Mouse (Mus musculus): ENCODE results near the gene Olfr551. TPM values are rescaled to one million over a fixed set of nuclear protein-coding genes. Genes with fewer than 3 reads are reported as not detected.
"Not testable (repeated sequence)": the region's sequence is repeated elsewhere in the genome, so short reads cannot be mapped to it uniquely, and the experiment has no call there.

Olfr551 gene
- polyA plus RNA-seq (2015; fragmentation: Nextera tagmentation; extraction: Ambion mirVana) = 0.07 TPM in 1 of 2 replicates, not detected in the other

- no peaks in the 10 kb centered on the region for H3K9me3 ChIP-seq (replicated peaks)
- no peaks in the 10 kb centered on the region for H3K36me3 ChIP-seq
- 90% methylated on average over 3 of the region's 3 CpGs for WGBS
- H3K9ac ChIP-seq = no peak within 1 kb of the TSS
- H3K27ac ChIP-seq (replicated peaks) = no peak within 1 kb of the TSS
- H3K4me3 ChIP-seq (replicated peaks) = no peak within 1 kb of the TSS
- no peak within 1 kb of the TSS for H3K4me2 ChIP-seq (replicated peaks)
- H3K27me3 ChIP-seq = no peaks in the 10 kb centered on the region
- no peak for ATAC-seq (ENCODE audit: insufficient number of reproducible peaks, low FRiP score, low TSS enrichment, low read depth)
- H3K4me1 ChIP-seq = no peaks in the 10 kb centered on the region
Measured at GRCm38 (mm10) chr7:102591786-102592185, at the start of gene Olfr551. Gene Olfr551 (minus strand): TSS chr7:102591886.

- no peaks in the 10 kb centered on the region for H3K4me1 ChIP-seq
- no peaks in the 10 kb centered on the region for H3K27me3 ChIP-seq
- H3K9ac ChIP-seq = no peak within 1 kb of the TSS
- no peak for ATAC-seq (ENCODE audit: insufficient number of reproducible peaks, low FRiP score, low TSS enrichment, low read depth)
- H3K9me3 ChIP-seq (replicated peaks) = no peaks in the 10 kb centered on the region
- no peaks in the 10 kb centered on the region for H3K36me3 ChIP-seq
- WGBS = 73% methylated on average over 1 of the region's 1 CpGs
- H3K4me2 ChIP-seq (replicated peaks) = no peak within 1 kb of the TSS
- H3K27ac ChIP-seq (replicated peaks) = no peak within 1 kb of the TSS
- H3K4me3 ChIP-seq (replicated peaks) = no peak within 1 kb of the TSS
Measured at GRCm38 (mm10) chr7:102638132-102638531, 46.4 kb upstream of the Olfr551 start, which contains the start of gene Olfr554. Gene Olfr554 (plus strand): TSS chr7:102638432.

GRCm38 (mm10) chr7:102636665-102637064 lies 45.0 kb upstream of the Olfr551 start:
- no peak for ATAC-seq (ENCODE audit: insufficient number of reproducible peaks, low FRiP score, low TSS enrichment, low read depth)
- no peaks in the 10 kb centered on the region for H3K4me1 ChIP-seq
- H3K9ac ChIP-seq = no peak overlapping the region
- 30% methylated on average over 3 of the region's 3 CpGs for WGBS
- no peak overlapping the region for H3K4me2 ChIP-seq (replicated peaks)
- H3K36me3 ChIP-seq = no peaks in the 10 kb centered on the region
- no peak overlapping the region for H3K27ac ChIP-seq (replicated peaks)
- H3K27me3 ChIP-seq = no peaks in the 10 kb centered on the region
- H3K4me3 ChIP-seq (replicated peaks) = no peak overlapping the region
- H3K9me3 ChIP-seq (replicated peaks) = no peaks in the 10 kb centered on the region

GRCm38 (mm10) chr7:102620368-102620767 lies 28.7 kb upstream of the Olfr551 start:
- H3K36me3 ChIP-seq; H3K9me3 ChIP-seq (replicated peaks); H3K4me2 ChIP-seq (replicated peaks); H3K4me1 ChIP-seq; H3K9ac ChIP-seq; H3K27me3 ChIP-seq; H3K27ac ChIP-seq (replicated peaks); H3K4me3 ChIP-seq (replicated peaks); ATAC-seq (ENCODE audit: insufficient number of reproducible peaks, low FRiP score, low TSS enrichment, low read depth): not testable (repeated sequence)
- 81% methylated on average over 19 of the region's 19 CpGs for WGBS

GRCm38 (mm10) chr7:102619608-102620007 lies 27.9 kb upstream of the Olfr551 start:
- Histone ChIP-seq H3K4me2 (replicated peaks) (no peak overlapping the region), H3K9me3 (replicated peaks) (no peaks in the 10 kb centered on the region), H3K27me3 (no peaks in the 10 kb centered on the region), H3K9ac (no peak overlapping the region), H3K27ac (replicated peaks) (no peak overlapping the region), H3K4me3 (replicated peaks) (no peak overlapping the region), H3K4me1 (no peaks in the 10 kb centered on the region), H3K36me3 (no peaks in the 10 kb centered on the region)
- ATAC-seq (ENCODE audit: insufficient number of reproducible peaks, low FRiP score, low TSS enrichment, low read depth) = no peak
- 62% methylated on average over 5 of the region's 5 CpGs for WGBS

- H3K36me3 ChIP-seq = no peaks in the 10 kb centered on the region
- no peak within 1 kb of the TSS for H3K27ac ChIP-seq (replicated peaks)
- no peaks in the 10 kb centered on the region for H3K27me3 ChIP-seq
- no peak within 1 kb of the TSS for H3K9ac ChIP-seq
- no peak within 1 kb of the TSS for H3K4me3 ChIP-seq (replicated peaks)
- H3K4me2 ChIP-seq (replicated peaks) = no peak within 1 kb of the TSS
- no peaks in the 10 kb centered on the region for H3K9me3 ChIP-seq (replicated peaks)
- no peaks in the 10 kb centered on the region for H3K4me1 ChIP-seq
- ATAC-seq (ENCODE audit: insufficient number of reproducible peaks, low FRiP score, low TSS enrichment, low read depth) = no peak
Measured at GRCm38 (mm10) chr7:102618118-102618517, 26.4 kb upstream of the Olfr551 start, which contains the start of gene Olfr553. Gene Olfr553 (minus strand): TSS chr7:102618218.

- Histone ChIP-seq H3K9me3 (replicated peaks) (no peaks in the 10 kb centered on the region), H3K4me3 (replicated peaks) (no peak within 1 kb of the TSS), H3K4me1 (no peaks in the 10 kb centered on the region), H3K27ac (replicated peaks) (no peak within 1 kb of the TSS), H3K36me3 (no peaks in the 10 kb centered on the region), H3K27me3 (no peaks in the 10 kb centered on the region), H3K9ac (no peak within 1 kb of the TSS), H3K4me2 (replicated peaks) (no peak within 1 kb of the TSS)
- WGBS = 39% methylated on average over 1 of the region's 1 CpGs
- ATAC-seq (ENCODE audit: insufficient number of reproducible peaks, low FRiP score, low TSS enrichment, low read depth) = no peak
Measured at GRCm38 (mm10) chr7:102597378-102598031, 5.8 kb upstream of the Olfr551 start, which contains the start of gene Olfr552. Gene Olfr552 (plus strand): TSS chr7:102597770.

- Histone ChIP-seq H3K36me3 (no peaks in the 10 kb centered on the region), H3K9ac (no peak overlapping the region), H3K4me3 (replicated peaks) (no peak overlapping the region), H3K9me3 (replicated peaks) (no peaks in the 10 kb centered on the region), H3K27ac (replicated peaks) (no peak overlapping the region), H3K4me1 (no peaks in the 10 kb centered on the region), H3K27me3 (no peaks in the 10 kb centered on the region), H3K4me2 (replicated peaks) (no peak overlapping the region)
- 64% methylated on average over 6 of the region's 6 CpGs for WGBS
- no peak for ATAC-seq (ENCODE audit: insufficient number of reproducible peaks, low FRiP score, low TSS enrichment, low read depth)
Measured at GRCm38 (mm10) chr7:102575998-102576397, 15.7 kb downstream of the Olfr551 start.

GRCm38 (mm10) chr7:102573174-102573830 lies 18.4 kb downstream of the Olfr551 start:
- 63% methylated on average over 3 of the region's 3 CpGs for WGBS
- Histone ChIP-seq H3K27ac (replicated peaks) (no peak overlapping the region), H3K4me1 (no peaks in the 10 kb centered on the region), H3K4me3 (replicated peaks) (no peak overlapping the region), H3K27me3 (no peaks in the 10 kb centered on the region), H3K9ac (no peak overlapping the region), H3K9me3 (replicated peaks) (no peaks in the 10 kb centered on the region), H3K36me3 (no peaks in the 10 kb centered on the region), H3K4me2 (replicated peaks) (no peak overlapping the region)
- no peak for ATAC-seq (ENCODE audit: insufficient number of reproducible peaks, low FRiP score, low TSS enrichment, low read depth)

- no peaks in the 10 kb centered on the region for H3K9me3 ChIP-seq (replicated peaks)
- no peak for ATAC-seq (ENCODE audit: insufficient number of reproducible peaks, low FRiP score, low TSS enrichment, low read depth)
- H3K4me3 ChIP-seq (replicated peaks) = no peak within 1 kb of the TSS
- no peaks in the 10 kb centered on the region for H3K4me1 ChIP-seq
- H3K9ac ChIP-seq = no peak within 1 kb of the TSS
- no peaks in the 10 kb centered on the region for H3K27me3 ChIP-seq
- H3K4me2 ChIP-seq (replicated peaks) = no peak within 1 kb of the TSS
- no peaks in the 10 kb centered on the region for H3K36me3 ChIP-seq
- WGBS = 87% methylated on average over 8 of the region's 8 CpGs
- no peak within 1 kb of the TSS for H3K27ac ChIP-seq (replicated peaks)
Measured at GRCm38 (mm10) chr7:102571142-102571541, 20.5 kb downstream of the Olfr551 start, which contains the start of gene Olfr550. Gene Olfr550 (plus strand): TSS chr7:102571442.

GRCm38 (mm10) chr7:102566219-102566618 lies 25.5 kb downstream of the Olfr551 start:
- Histone ChIP-seq H3K36me3 (no peaks in the 10 kb centered on the region), H3K27ac (replicated peaks) (no peak overlapping the region), H3K4me2 (replicated peaks) (no peak overlapping the region), H3K4me1 (no peaks in the 10 kb centered on the region), H3K4me3 (replicated peaks) (no peak overlapping the region), H3K27me3 (no peaks in the 10 kb centered on the region), H3K9me3 (replicated peaks) (no peaks in the 10 kb centered on the region), H3K9ac (no peak overlapping the region)
- no peak for ATAC-seq (ENCODE audit: insufficient number of reproducible peaks, low FRiP score, low TSS enrichment, low read depth)
- WGBS = 91% methylated on average over 4 of the region's 4 CpGs
